Mouse (Mus musculus): Measurements from ENCODE around the gene Olfr527.

- TF ChIP-seq POLR2A (IDR thresholded peaks at IDR 0.05; ENCODE audit: low read depth, low read length) (no peak), KAT2A (IDR thresholded peaks at IDR 0.05; ENCODE audit: insufficient replicate concordance, low read length) (no peak), EP300 (IDR thresholded peaks at IDR 0.05; ENCODE audit: low read length) (no peak), ZMIZ1 (IDR thresholded peaks at IDR 0.05; ENCODE audit: low read depth, low read length) (no peak), USF1 (IDR thresholded peaks at IDR 0.05; ENCODE audit: low read depth, low read length) (no peak), HCFC1 (IDR thresholded peaks at IDR 0.05; ENCODE audit: low read depth, low read length) (no peak), MAX (IDR thresholded peaks at IDR 0.05; ENCODE audit: low read length) (no peak), CTCF (conservative IDR thresholded peaks at IDR 0.05 in 1 of 2, IDR thresholded peaks at IDR 0.05 in 1 of 2; ENCODE audit: low read depth in 2 of 2, low read length in 2 of 2) (no peak), ETS1 (conservative IDR thresholded peaks at IDR 0.05; ENCODE audit: low read depth, low read length) (no peak)
These were observed 27.8 kb downstream of the Olfr527 start, which contains the start of gene Olfr60 for GRCm38 (mm10) chr7:140361571-140361970.
